ENCODE assay signal across 22 mouse cellular contexts in the genomic region with DNA sequence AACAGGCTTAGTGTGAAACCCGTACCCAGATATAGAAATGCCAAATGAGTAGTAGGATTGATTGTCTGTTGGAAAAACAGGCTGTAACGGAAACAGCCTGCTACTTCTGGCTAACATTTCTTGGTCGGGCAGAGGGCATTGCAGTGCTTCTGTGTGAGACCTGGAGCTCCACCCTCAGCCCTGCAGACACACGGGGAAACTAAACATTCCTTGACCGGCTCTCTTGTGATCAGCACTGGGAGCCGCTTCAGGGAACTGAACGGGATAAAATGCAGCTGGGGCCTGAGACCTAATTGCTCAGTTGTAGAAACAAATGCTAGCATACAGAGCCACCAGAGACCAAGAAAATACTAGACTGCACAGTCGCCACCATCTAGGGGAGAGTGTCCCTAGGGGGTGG. TPM values are rescaled to one million over a fixed set of nuclear protein-coding genes. Genes with fewer than 3 reads are reported as not detected.
DNase-seq lines count a peak whose midpoint lies in the region; ATAC-seq and TF ChIP-seq lines count a peak whose summit lies in the region.
"Had no signal": no experiment of that assay in that cellular context is flagged by ENCODE, and none has a peak within 500 bp of the region (broad histone marks: within the 10 kb centered on the region; RNA-seq: fewer than 3 reads in every experiment).

No protein-coding gene starts in this region.

- intact Hi-C loops in gastrocnemius, adult 2 months (cut with DNase I): no loop called here

- no peak overlapping the region for H3K4me2 ChIP-seq in kidney, embryonic 14.5 days (replicated peaks; ENCODE audit: low read depth, low read length)
- no peak overlapping the region for H3K4me2 ChIP-seq in kidney, embryonic 16.5 days (replicated peaks; ENCODE audit: low read depth, low read length)
- no peak overlapping the region for H3K4me2 ChIP-seq in forebrain, embryonic 15.5 days (replicated peaks)
- H3K4me2 ChIP-seq: hindbrain, embryonic 13.5 days had no signal

- H3K36me3 ChIP-seq in kidney, embryonic 14.5 days (ENCODE audit: control insufficient read depth, insufficient read depth, low read length): peaks cover 37% of the 10 kb centered on the region
- peaks cover 44% of the 10 kb centered on the region for H3K36me3 ChIP-seq in kidney, embryonic 16.5 days (ENCODE audit: insufficient read depth, low read length)
- H3K36me3 ChIP-seq in thymus, adult 2 months (ENCODE audit: control insufficient read depth, insufficient read depth, low read length): peaks cover 43% of the 10 kb centered on the region
- no peaks in the 10 kb centered on the region for H3K36me3 ChIP-seq in forebrain, embryonic 15.5 days
- H3K36me3 ChIP-seq: hindbrain, embryonic 13.5 days had no signal

- DNase-seq in gastrocnemius, adult 2 months: no peak
- no peak for DNase-seq in gastrocnemius, postnatal 25 days
- DNase-seq in thymus, adult 2 months: no peak
- DNase-seq in thymus, adult 18-20 months: no peak
- DNase-seq: adrenal gland, adult 2 months; cerebellum, adult 11-12 months; cerebellum, postnatal 25 days; forebrain, postnatal 0 days; gastrocnemius, postnatal 10 days; left cerebral cortex, postnatal 4 days; right cerebral cortex, postnatal 25 days had no signal

- no peaks in the 10 kb centered on the region for H3K9me3 ChIP-seq in kidney, embryonic 14.5 days (ENCODE audit: control insufficient read depth, low read length)
- no peaks in the 10 kb centered on the region for H3K9me3 ChIP-seq in kidney, embryonic 16.5 days (ENCODE audit: low read length)
- no peaks in the 10 kb centered on the region for H3K9me3 ChIP-seq in forebrain, embryonic 15.5 days
- H3K9me3 ChIP-seq: hindbrain, embryonic 13.5 days; liver, embryonic 15.5 days; midbrain, embryonic 12.5 days had no signal

- H3K27ac ChIP-seq in gastrocnemius, adult 2 months: peak overlapping the region; percentile 94
- no peak overlapping the region for H3K27ac ChIP-seq in kidney, embryonic 14.5 days (ENCODE audit: low read depth, low read length)
- no peak overlapping the region for H3K27ac ChIP-seq in kidney, embryonic 16.5 days (ENCODE audit: low read length)
- peak overlapping the region; percentile 89 for H3K27ac ChIP-seq in thymus, adult 2 months (ENCODE audit: control insufficient read depth, insufficient read depth, low read length)
- no peak overlapping the region for H3K27ac ChIP-seq in forebrain, embryonic 15.5 days (replicated peaks)
- H3K27ac ChIP-seq: hindbrain, embryonic 13.5 days; layer of hippocampus, adult 2 months; liver, embryonic 15.5 days; macrophage; midbrain, embryonic 12.5 days had no signal

- no peak for ATAC-seq in kidney, embryonic 14.5 days (ENCODE audit: low FRiP score, low TSS enrichment)
- no peak for ATAC-seq in kidney, embryonic 16.5 days (ENCODE audit: low FRiP score, low TSS enrichment)
- no peak for ATAC-seq in forebrain, embryonic 15.5 days (replicated peaks)
- no peak for ATAC-seq in erythroblast, adult 5-6 weeks (replicated peaks; ENCODE audit: low FRiP score, poor library complexity, severe bottlenecking)
- ATAC-seq: forebrain, postnatal 0 days had no signal

- no peaks in the 10 kb centered on the region for H3K27me3 ChIP-seq in kidney, embryonic 14.5 days (ENCODE audit: control insufficient read depth, insufficient read depth, low read length)
- no peaks in the 10 kb centered on the region for H3K27me3 ChIP-seq in kidney, embryonic 16.5 days (ENCODE audit: insufficient read depth, low read length)
- no peaks in the 10 kb centered on the region for H3K27me3 ChIP-seq in thymus, adult 2 months (ENCODE audit: control insufficient read depth, insufficient read depth, low read length)
- 0 out of 2 replicates have a peak, but pooled peaks cover 2% of the 10 kb centered on the region for H3K27me3 ChIP-seq in forebrain, embryonic 15.5 days
- H3K27me3 ChIP-seq: liver, embryonic 15.5 days had no signal

- H3K4me1 ChIP-seq in kidney, embryonic 14.5 days (ENCODE audit: control insufficient read depth, insufficient read depth, low read length): peaks cover 52% of the 10 kb centered on the region
- peaks cover 65% of the 10 kb centered on the region for H3K4me1 ChIP-seq in kidney, embryonic 16.5 days (ENCODE audit: insufficient read depth, low read length)
- H3K4me1 ChIP-seq in thymus, adult 2 months (replicated peaks; ENCODE audit: control insufficient read depth, insufficient read depth, low read length): peaks cover 56% of the 10 kb centered on the region
- H3K4me1 ChIP-seq in forebrain, embryonic 15.5 days: peaks cover 17% of the 10 kb centered on the region

- WGBS in kidney, embryonic 14.5 days: 22% methylated on average over 8 of the region's 8 CpGs
- 25% methylated on average over 8 of the region's 8 CpGs for WGBS in kidney, embryonic 16.5 days
- 83% methylated on average over 8 of the region's 8 CpGs for WGBS in thymus, adult 2 months
- WGBS in forebrain, embryonic 15.5 days: 55% methylated on average over 8 of the region's 8 CpGs

- no peak for TF ChIP-seq CTCF in gastrocnemius, adult 2 months (IDR thresholded peaks at IDR 0.05)
- TF ChIP-seq CTCF in thymus, adult 2 months (IDR thresholded peaks at IDR 0.05; ENCODE audit: borderline replicate concordance, control insufficient read depth, extremely low read depth, insufficient read depth, low read length, poor library complexity): no peak

- peak overlapping the region; percentile 94; the same call in 1 of the 2 replicates for H3K4me3 ChIP-seq in gastrocnemius, adult 2 months
- H3K4me3 ChIP-seq in kidney, embryonic 14.5 days (ENCODE audit: low read length): no peak overlapping the region
- H3K4me3 ChIP-seq in kidney, embryonic 16.5 days (ENCODE audit: low read length): no peak overlapping the region
- H3K4me3 ChIP-seq in thymus, adult 2 months (ENCODE audit: control insufficient read depth, insufficient read depth, low read length): no peak overlapping the region
- no peak overlapping the region for H3K4me3 ChIP-seq in forebrain, embryonic 15.5 days
- H3K4me3 ChIP-seq: hindbrain, embryonic 13.5 days; layer of hippocampus, adult 2 months; liver, embryonic 15.5 days; midbrain, embryonic 12.5 days had no signal

- no peak for TF ChIP-seq POLR2A in thymus, adult 2 months (IDR thresholded peaks at IDR 0.05; ENCODE audit: control insufficient read depth, extremely low read depth, insufficient read depth, low read length, poor library complexity)

- H3K9ac ChIP-seq in kidney, embryonic 14.5 days (ENCODE audit: low read depth, low read length): peak overlapping the region; percentile 31; the same call in 1 of the 2 replicates
- no peak overlapping the region; the same call in 1 of the 2 replicates for H3K9ac ChIP-seq in kidney, embryonic 16.5 days (replicated peaks; ENCODE audit: low read length)
- no peak overlapping the region for H3K9ac ChIP-seq in forebrain, embryonic 15.5 days (replicated peaks)
- H3K9ac ChIP-seq: forebrain, postnatal 0 days; hindbrain, embryonic 13.5 days; liver, embryonic 15.5 days; midbrain, embryonic 12.5 days had no signal

RNA-seq across cellular contexts. Expression of gene Tnfrsf1a, which starts 7.1 kb away (rescaled TPM):
- 10 to 100 TPM; 25.8 to 26.2 TPM for total RNA-seq in gastrocnemius, adult 2 months (2021)
- total RNA-seq in gastrocnemius, postnatal 25 days (2021): 10 to 100 TPM; 26.7 to 33.7 TPM
- 67.1 and 69.3 TPM in 2 replicates for polyA plus RNA-seq in kidney, embryonic 14.5 days (2014; fragmentation: Nextera tagmentation; extraction: Ambion mirVana)
- 91.0 and 93.2 TPM in 2 replicates for polyA plus RNA-seq in kidney, embryonic 16.5 days (2015; fragmentation: Nextera tagmentation; extraction: Ambion mirVana)
- 140 and 149 TPM in 2 replicates for polyA plus RNA-seq in thymus, adult 2 months (2012; rRNA removed)
- polyA plus RNA-seq in forebrain, embryonic 15.5 days (2015; fragmentation: Nextera tagmentation; extraction: Ambion mirVana): 11.3 and 13.0 TPM in 2 replicates
- 18.8 and 24.8 TPM in 2 replicates for total RNA-seq in erythroblast, adult 5-6 weeks (2015; ENCODE audit: low replicate concordance)
- 7.2 and 13.8 TPM in 2 replicates for total RNA-seq in erythroblast, adult 5-6 weeks (2017; ENCODE audit: low replicate concordance)

RNA-seq across cellular contexts. Expression of gene Plekhg6, which starts 24.3 kb away (rescaled TPM):
- total RNA-seq in gastrocnemius, adult 2 months (2021): not detected
- not detected for total RNA-seq in gastrocnemius, postnatal 25 days (2021)
- polyA plus RNA-seq in kidney, embryonic 14.5 days (2014; fragmentation: Nextera tagmentation; extraction: Ambion mirVana): 3.8 and 6.1 TPM in 2 replicates
- 4.9 and 6.0 TPM in 2 replicates for polyA plus RNA-seq in kidney, embryonic 16.5 days (2015; fragmentation: Nextera tagmentation; extraction: Ambion mirVana)
- polyA plus RNA-seq in thymus, adult 2 months (2012; rRNA removed): 2.4 and 2.5 TPM in 2 replicates
- 0.06 and 0.10 TPM in 2 replicates for polyA plus RNA-seq in forebrain, embryonic 15.5 days (2015; fragmentation: Nextera tagmentation; extraction: Ambion mirVana)
- total RNA-seq in erythroblast, adult 5-6 weeks (2015; ENCODE audit: low replicate concordance): not detected in 2 replicates
- total RNA-seq in erythroblast, adult 5-6 weeks (2017; ENCODE audit: low replicate concordance): not detected in 2 replicates
- total RNA-seq: left cerebral cortex, postnatal 4 days; MEL had no signal
- polyA plus RNA-seq: heart, embryonic 11.5 days; macrophage had no signal

RNA-seq across cellular contexts. Expression of gene Scnn1a, which starts 35.8 kb away (rescaled TPM):
- under 1 TPM; 0.10 to 0.14 TPM for total RNA-seq in gastrocnemius, adult 2 months (2021)
- total RNA-seq in gastrocnemius, postnatal 25 days (2021): under 1 TPM; 0.10 to 0.19 TPM
- 2.5 and 3.3 TPM in 2 replicates for polyA plus RNA-seq in kidney, embryonic 14.5 days (2014; fragmentation: Nextera tagmentation; extraction: Ambion mirVana)
- 7.5 and 7.7 TPM in 2 replicates for polyA plus RNA-seq in kidney, embryonic 16.5 days (2015; fragmentation: Nextera tagmentation; extraction: Ambion mirVana)
- polyA plus RNA-seq in thymus, adult 2 months (2012; rRNA removed): 32.8 and 35.8 TPM in 2 replicates
- polyA plus RNA-seq in forebrain, embryonic 15.5 days (2015; fragmentation: Nextera tagmentation; extraction: Ambion mirVana): 0.20 and 0.25 TPM in 2 replicates
- total RNA-seq in erythroblast, adult 5-6 weeks (2015; ENCODE audit: low replicate concordance): 4.6 and 7.9 TPM in 2 replicates
- not detected in 2 replicates for total RNA-seq in erythroblast, adult 5-6 weeks (2017; ENCODE audit: low replicate concordance)
- total RNA-seq: MEL had no signal

RNA-seq across cellular contexts. Expression of gene Ltbr, which starts 42.6 kb away (rescaled TPM):
- total RNA-seq in gastrocnemius, adult 2 months (2021): 10 to 100 TPM; 20.3 to 21.2 TPM
- total RNA-seq in gastrocnemius, postnatal 25 days (2021): 10 to 100 TPM; 21.2 to 21.7 TPM
- polyA plus RNA-seq in kidney, embryonic 14.5 days (2014; fragmentation: Nextera tagmentation; extraction: Ambion mirVana): 54.0 and 54.3 TPM in 2 replicates
- polyA plus RNA-seq in kidney, embryonic 16.5 days (2015; fragmentation: Nextera tagmentation; extraction: Ambion mirVana): 71.6 and 73.7 TPM in 2 replicates
- 29.3 and 30.6 TPM in 2 replicates for polyA plus RNA-seq in thymus, adult 2 months (2012; rRNA removed)
- 10.8 and 11.5 TPM in 2 replicates for polyA plus RNA-seq in forebrain, embryonic 15.5 days (2015; fragmentation: Nextera tagmentation; extraction: Ambion mirVana)
- 7.1 and 10.9 TPM in 2 replicates for total RNA-seq in erythroblast, adult 5-6 weeks (2015; ENCODE audit: low replicate concordance)
- 2.6 and 7.2 TPM in 2 replicates for total RNA-seq in erythroblast, adult 5-6 weeks (2017; ENCODE audit: low replicate concordance)

Comparison
In these comparisons a context has a peak if more than half of its experiments do, and no peak if none do; other contexts are left out.
1. H3K27ac ChIP-seq: peak in gastrocnemius, adult 2 months (single experiment) and thymus, adult 2 months (single experiment); none in kidney, embryonic 14.5 days (single experiment), kidney, embryonic 16.5 days (single experiment) and forebrain, embryonic 15.5 days (single experiment).